Mouse (Mus musculus) gastrocnemius, postnatal 14 days (tissue): ENCODE measurements around the gene Brd2. TPM values are rescaled to one million over a fixed set of nuclear protein-coding genes. Genes with fewer than 3 reads are reported as not detected.

Experiments used
- DNase-seq: peaks from one replicate; pipeline ENCODE4 v3.0.0; 2021; ENCODE audit warnings: mixed read lengths
- intact Hi-C: fragments of 180-260 bp; cut with DNase I; formaldehyde crosslinking; loops from one replicate; pipeline ENCODE4 v1.15.1; 2025; ENCODE audit warnings: low total_unique reads
- total RNA-seq, 2 experiments: library from RNA; stranded (reverse); gene quantifications; 2 replicates each; pipeline ENCODE4 v1.2.3; 2021

Gene Brd2
- total RNA-seq, 2 experiments from 2014 or later: 75.2 to 75.5 TPM

DNA sequence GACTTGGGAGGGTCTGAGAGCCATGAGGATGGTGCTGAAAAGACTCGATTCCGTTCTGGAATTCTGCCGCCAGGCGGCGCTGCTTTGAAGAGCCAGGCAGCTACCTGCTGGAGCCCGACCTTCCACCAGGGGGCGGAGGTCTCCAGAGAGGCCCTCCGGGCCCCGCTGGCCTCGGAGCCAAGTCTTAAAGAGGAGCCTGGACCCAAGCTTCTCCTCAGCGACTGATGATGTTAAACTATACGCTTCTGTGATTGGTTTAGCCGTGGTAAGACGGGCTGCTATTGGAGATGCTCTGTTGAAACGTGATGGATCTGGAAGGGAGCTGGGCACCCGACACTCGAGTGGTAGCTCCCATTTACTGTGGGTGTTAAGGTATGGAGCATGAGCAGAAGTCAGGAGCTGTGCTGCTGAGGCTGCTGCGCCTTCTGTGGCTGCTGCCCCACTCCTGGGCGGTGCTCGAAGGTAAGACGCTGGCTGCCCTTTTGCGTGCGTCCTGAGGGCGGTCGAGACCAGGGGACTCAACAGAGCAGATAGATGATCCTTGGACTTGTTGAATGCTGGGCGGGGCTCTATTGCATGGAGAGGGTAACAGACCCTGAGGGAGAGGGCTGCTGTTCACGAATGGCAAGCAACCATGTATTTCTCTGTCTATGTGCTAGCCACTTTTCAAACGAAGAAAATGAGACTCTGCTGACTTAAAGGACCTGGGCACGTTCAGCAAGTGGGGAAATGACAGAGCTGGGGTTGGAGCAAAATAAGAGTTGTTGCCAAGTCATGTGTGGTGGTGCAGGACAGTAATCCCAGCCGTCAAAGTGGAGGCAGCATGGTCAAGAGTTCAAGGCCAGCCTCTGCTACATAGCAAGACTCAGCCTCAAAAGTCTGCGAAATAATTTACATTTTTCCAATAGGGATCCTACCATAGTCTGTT lies 13.1 kb upstream of the Brd2 start:
- intact Hi-C loops: no loop called here

DNA sequence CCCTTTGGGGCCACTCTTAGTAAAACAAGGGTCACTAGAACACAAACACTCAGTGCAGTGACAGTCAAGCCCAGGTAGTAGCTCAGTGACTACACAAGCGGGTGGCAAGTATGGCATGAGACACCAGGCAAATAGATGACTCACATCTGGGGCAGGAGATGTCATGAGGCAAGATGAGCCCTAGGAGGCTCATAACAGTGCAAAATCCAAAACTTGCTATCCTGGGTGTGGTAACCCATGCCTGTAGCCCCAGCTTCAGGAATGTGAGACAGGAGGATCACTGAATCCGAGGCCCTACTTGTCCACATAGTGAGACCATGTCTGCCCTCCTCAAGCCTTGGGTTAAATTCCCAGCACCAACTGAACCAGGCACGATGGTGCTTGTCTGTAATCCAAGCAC lies 12.0 kb upstream of the Brd2 start:
- no peak for DNase-seq
- intact Hi-C loops: loop anchor here (5.0 kb wide), 1 partner anchor 33 kb away; no protein-coding TSS in a partner anchor

More for the DNA sequence above, 13.1 kb upstream of the Brd2 start:
- peak; percentile 98 for DNase-seq

DNA sequence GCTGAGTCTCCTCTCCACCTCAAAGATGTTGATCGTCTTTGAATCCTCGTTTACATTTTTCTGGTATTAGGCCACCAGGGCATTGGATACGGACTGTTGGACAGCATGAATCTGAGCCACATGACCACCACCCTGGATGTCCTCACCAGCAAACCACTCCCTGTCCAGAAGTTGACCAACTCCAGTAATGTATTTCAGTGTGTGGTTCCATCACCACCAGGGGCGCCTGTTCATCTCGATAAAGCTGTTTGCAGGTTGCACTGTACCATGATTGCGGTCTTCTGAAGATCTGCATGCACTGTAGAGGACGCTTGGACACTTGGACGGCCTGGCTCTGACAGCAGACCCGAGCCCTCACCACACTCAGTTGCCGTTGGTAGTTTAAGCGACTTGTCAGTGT lies 10.9 kb upstream of the Brd2 start:
- no peak for DNase-seq
- intact Hi-C loops: loop anchor here (5.0 kb wide), 1 partner anchor 34 kb away; no protein-coding TSS in a partner anchor

DNA sequence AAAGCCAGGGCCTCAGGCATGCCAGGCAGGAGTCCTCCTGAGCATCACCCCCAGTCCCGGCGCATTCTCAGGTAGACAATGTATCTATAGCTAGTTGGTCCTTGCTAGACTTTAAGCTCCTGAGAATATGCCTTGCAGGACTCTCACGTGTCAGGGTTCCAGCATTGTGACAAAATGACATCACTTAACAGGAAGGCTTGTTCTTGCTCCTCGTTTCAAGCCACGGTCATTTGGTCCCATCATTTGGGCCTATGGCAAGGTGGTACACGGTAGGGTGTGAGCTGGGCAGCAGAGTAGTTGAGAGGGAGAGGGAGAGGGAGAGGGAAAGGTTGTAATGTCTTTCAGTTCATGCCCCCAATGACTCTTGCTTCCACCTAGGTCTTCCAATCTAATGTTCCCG lies 9.5 kb upstream of the Brd2 start:
- intact Hi-C loops: loop anchor here (5.0 kb wide), 1 partner anchor 35 kb away; no protein-coding TSS in a partner anchor
- no peak for DNase-seq

DNA sequence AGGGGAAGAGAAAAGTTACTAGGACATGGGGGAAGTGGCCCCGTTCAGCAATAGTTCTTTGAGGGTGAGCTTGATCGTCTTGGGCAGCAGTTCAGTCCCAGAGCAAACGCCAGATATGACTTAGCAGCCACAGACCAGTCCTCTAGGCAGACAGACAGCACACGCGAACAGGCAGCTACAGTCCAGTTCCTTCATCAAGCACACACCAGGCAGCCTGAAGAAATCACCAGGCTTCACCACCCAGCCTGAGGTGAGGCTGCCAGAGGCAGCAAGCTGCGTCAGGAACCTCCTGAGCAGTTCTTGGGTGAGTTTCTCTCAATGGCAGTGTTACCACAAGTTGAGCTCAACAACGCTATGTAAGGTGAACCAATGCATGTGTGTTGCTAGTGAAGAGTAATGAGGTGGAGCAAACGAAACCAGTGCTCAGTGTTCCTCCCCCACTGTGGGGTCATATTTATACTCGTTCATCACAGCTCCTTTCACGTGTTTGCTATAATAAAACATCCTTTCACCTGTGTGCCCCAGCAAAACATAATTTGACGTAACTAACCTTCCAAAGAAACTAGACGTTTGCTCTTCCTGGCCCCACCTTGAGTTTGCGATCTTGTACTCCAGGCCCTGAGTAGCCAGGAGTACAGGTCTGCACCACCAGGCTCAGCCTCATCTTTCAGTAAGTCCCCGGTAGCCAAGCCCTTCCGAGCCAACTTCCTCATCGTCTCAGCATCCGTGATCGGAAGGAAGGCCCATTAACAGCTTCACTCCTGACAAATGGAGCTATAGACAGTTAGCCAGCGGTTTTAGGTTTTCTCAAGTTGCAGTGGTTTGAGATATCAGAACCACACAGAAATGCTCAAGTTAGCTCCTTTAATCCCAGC lies 7.9 kb upstream of the Brd2 start:
- DNase-seq: no peak
- intact Hi-C loops: loop anchor here (5.0 kb wide), 1 partner anchor 37 kb away; no protein-coding TSS in a partner anchor

GRCm38 (mm10) chr17:34128944-34129791 lies 6.7 kb upstream of the Brd2 start:
- no peak for DNase-seq
- intact Hi-C loops: no loop called here

GRCm38 (mm10) chr17:34128264-34128937 lies 6.0 kb upstream of the Brd2 start:
- intact Hi-C loops: no loop called here
- no peak for DNase-seq

GRCm38 (mm10) chr17:34127475-34127874 lies 5.0 kb upstream of the Brd2 start:
- DNase-seq: peak; percentile 40
- intact Hi-C loops: no loop called here

- no peak for DNase-seq
- intact Hi-C loops: no loop called here
These were observed 4.5 kb upstream of the Brd2 start for GRCm38 (mm10) chr17:34126826-34127420.

- intact Hi-C loops: no loop called here
- DNase-seq: no peak
These were observed 2.2 kb upstream of the Brd2 start for GRCm38 (mm10) chr17:34124649-34125048.

- no peak for DNase-seq
- intact Hi-C loops: no loop called here
These were observed 1.1 kb upstream of the Brd2 start for GRCm38 (mm10) chr17:34123518-34123917.

GRCm38 (mm10) chr17:34123111-34123510 lies 677 bp upstream of the Brd2 start:
- no peak for DNase-seq
- intact Hi-C loops: no loop called here

- intact Hi-C loops: no loop called here
- DNase-seq: peak; percentile 68
These were observed 601 bp downstream of the Brd2 start for GRCm38 (mm10) chr17:34121879-34122187.

DNA sequence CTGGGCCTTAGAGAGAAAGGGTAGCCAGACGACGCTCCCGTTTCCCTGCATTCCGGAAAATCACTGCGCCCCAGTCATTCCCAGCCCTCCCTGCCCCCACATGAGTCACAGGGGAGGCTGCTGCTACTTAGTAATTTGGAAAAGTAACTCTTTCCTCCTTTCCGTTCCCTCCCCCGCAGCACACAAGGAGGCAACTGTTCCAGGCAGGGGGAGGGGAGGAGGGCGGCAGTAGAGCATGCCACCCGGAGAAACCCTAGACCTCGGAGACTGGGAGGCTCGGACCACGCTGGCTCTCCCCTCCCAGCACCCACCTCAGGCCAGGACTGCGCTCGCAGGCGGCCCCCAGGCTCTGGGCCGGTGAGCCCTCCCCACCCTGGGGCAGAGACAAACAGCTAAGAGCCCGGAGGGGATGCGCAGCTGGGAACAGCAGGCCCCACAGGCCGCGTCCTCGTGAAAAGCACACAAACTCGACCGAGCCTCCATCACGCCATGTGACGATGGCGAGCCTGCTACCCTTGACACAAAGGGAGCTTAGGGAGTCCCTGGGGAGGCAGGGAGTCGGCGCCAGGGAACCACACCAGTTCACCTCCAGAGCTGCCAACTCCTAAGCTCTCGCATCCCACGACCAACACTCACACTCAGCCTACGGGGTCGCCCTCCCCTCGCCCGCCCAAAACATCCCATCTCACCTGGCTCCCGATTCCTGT lies 1.1 kb downstream of the Brd2 start:
- intact Hi-C loops: no loop called here
- peak; percentile 92 for DNase-seq

- DNase-seq: peak; percentile 92
- intact Hi-C loops: no loop called here
These were observed 1.6 kb downstream of the Brd2 start for GRCm38 (mm10) chr17:34120814-34121171.

- intact Hi-C loops: no loop called here
- peak; percentile 94 for DNase-seq
These were observed 2.2 kb downstream of the Brd2 start for GRCm38 (mm10) chr17:34120180-34120723.

GRCm38 (mm10) chr17:34119249-34120179 lies 2.9 kb downstream of the Brd2 start, which contains the start of gene H2-DMa:
TSS of gene H2-DMa (plus strand) at chr17:34119541.
- intact Hi-C loops: no loop called here
- peak; percentile 98 for DNase-seq
